8 mouse cellular contexts compared by ENCODE assay signal in the genomic region with DNA sequence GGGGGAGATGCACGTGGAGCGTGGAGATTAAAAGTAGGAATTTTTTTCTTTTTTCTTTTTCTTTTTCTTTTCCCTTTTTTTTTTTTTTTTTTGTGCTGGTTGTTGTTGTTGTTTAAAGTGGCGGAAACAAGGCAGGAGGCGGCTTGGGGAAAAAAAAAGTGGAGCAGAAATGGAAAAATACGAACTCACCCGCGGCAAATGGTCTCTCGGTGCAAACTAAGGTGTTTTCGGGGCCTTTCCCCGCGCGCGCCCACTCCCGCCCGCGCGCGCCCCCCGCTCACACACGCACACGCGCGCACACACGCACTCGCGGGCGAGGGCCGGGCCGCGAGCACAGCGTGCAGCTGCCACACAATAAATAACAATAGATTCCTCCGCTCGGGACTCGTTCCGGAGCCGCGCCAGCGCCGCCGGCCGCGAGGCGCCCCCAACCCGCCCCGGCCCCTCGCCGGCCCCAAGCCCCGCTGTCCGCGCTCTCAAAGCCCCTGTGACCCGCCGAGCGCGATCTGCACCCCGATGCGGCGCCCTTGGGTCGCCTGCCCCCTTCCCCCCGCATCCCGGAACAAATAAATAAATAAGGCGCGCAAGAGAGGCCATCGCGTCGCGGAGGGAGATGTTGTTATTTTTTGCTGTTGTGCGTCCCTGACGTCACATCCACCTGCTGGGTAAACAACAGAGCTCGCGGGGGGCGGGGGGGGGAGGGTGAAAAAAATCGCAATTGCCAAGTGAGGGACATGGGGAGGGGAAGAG. TPM values are rescaled to one million over a fixed set of nuclear protein-coding genes. Genes with fewer than 3 reads are reported as not detected.
DNase-seq lines count a peak whose midpoint lies in the region; ATAC-seq and TF ChIP-seq lines count a peak whose summit lies in the region.

A gene (minus strand): TSS at position 363 of the 750 bp plus-strand sequence.

- under 1% methylated on average over 68 of the region's 72 CpGs for WGBS in hindbrain, embryonic 11.5 days
- 1% methylated on average over 67 of the region's 72 CpGs for WGBS in lung, postnatal 0 days

- H3K27me3 ChIP-seq in hindbrain, embryonic 11.5 days (ENCODE audit: control insufficient read depth, insufficient read depth, low read length): no peaks in the 10 kb centered on the region
- no peaks in the 10 kb centered on the region for H3K27me3 ChIP-seq in lung, postnatal 0 days (replicated peaks; ENCODE audit: insufficient read depth, low read length)

- H3K9me3 ChIP-seq in hindbrain, embryonic 11.5 days (ENCODE audit: control insufficient read depth, low read length): no peaks in the 10 kb centered on the region
- H3K9me3 ChIP-seq in lung, postnatal 0 days (ENCODE audit: low read length): 0 out of 2 replicates have a peak, but pooled peaks cover 5% of the 10 kb centered on the region

- TF ChIP-seq EP300 in lung, postnatal 0 days (IDR thresholded peaks at IDR 0.05): peak; percentile 39; the same call in 1 of the 2 replicates

- peak within 1 kb of the TSS; percentile 96 for H3K27ac ChIP-seq in hindbrain, embryonic 11.5 days (ENCODE audit: low read depth, low read length)
- H3K27ac ChIP-seq in lung, postnatal 0 days (ENCODE audit: low read length): peak within 1 kb of the TSS; percentile 100

- 0 out of 2 replicates have a peak, but pooled peaks cover 3% of the 10 kb centered on the region for H3K4me1 ChIP-seq in hindbrain, embryonic 11.5 days (replicated peaks; ENCODE audit: control insufficient read depth, insufficient read depth, low read length)
- no peaks in the 10 kb centered on the region for H3K4me1 ChIP-seq in lung, postnatal 0 days (ENCODE audit: insufficient read depth, low read depth, low read length)

- peak; percentile 66 for ATAC-seq in hindbrain, embryonic 11.5 days (ENCODE audit: low FRiP score)
- peak; percentile 41 for ATAC-seq in lung, postnatal 0 days

- peak; percentile 64 for DNase-seq in MEL-GATA-1-ER (ENCODE audit: extremely low read depth, low read depth)
- DNase-seq in cerebellum, adult 9-10 months: peak; percentile 88
- DNase-seq in frontal cortex, postnatal 10 days (ENCODE audit: low spot score in 2 of 2): peak; percentile 54 to 68
- peak; percentile 88 for DNase-seq in hindbrain, embryonic 11.5 days (ENCODE audit: low spot score)
- DNase-seq in layer of hippocampus, adult 9-11 months: peak; percentile 81
- DNase-seq in lung, postnatal 0 days (ENCODE audit: low spot score): peak; percentile 87
- peak; percentile 43 for DNase-seq in ovary, postnatal 10 days (ENCODE audit: low spot score)
- peak; percentile 89 for DNase-seq in thymus, postnatal 0 days (ENCODE audit: low spot score)

- H3K4me3 ChIP-seq in hindbrain, embryonic 11.5 days (ENCODE audit: low read depth, low read length): peak within 1 kb of the TSS; percentile 82
- peak within 1 kb of the TSS; percentile 86 for H3K4me3 ChIP-seq in lung, postnatal 0 days (ENCODE audit: low read depth, low read length)

- TF ChIP-seq CTCF in lung, postnatal 0 days (IDR thresholded peaks at IDR 0.05): no peak

- peak within 1 kb of the TSS; percentile 97 for H3K4me2 ChIP-seq in hindbrain, embryonic 11.5 days (replicated peaks; ENCODE audit: low read depth, low read length)
- peak within 1 kb of the TSS; percentile 87 for H3K4me2 ChIP-seq in lung, postnatal 0 days (replicated peaks; ENCODE audit: low read depth, low read length)

- H3K9ac ChIP-seq in hindbrain, embryonic 11.5 days (ENCODE audit: low read depth, low read length): peak within 1 kb of the TSS; percentile 93
- peak within 1 kb of the TSS; percentile 99 for H3K9ac ChIP-seq in lung, postnatal 0 days (replicated peaks; ENCODE audit: low read depth)

- no peaks in the 10 kb centered on the region for H3K36me3 ChIP-seq in hindbrain, embryonic 11.5 days (ENCODE audit: control insufficient read depth, insufficient read depth, low read length)
- H3K36me3 ChIP-seq in lung, postnatal 0 days (ENCODE audit: insufficient read depth, low read length): no peaks in the 10 kb centered on the region

RNA-seq across cellular contexts. Expression of the gene that starts here (rescaled TPM):
- polyA plus RNA-seq in hindbrain, embryonic 11.5 days (2014; fragmentation: Nextera tagmentation; extraction: Ambion mirVana): 81.5 and 91.9 TPM in 2 replicates
- 113 and 121 TPM in 2 replicates for polyA plus RNA-seq in lung, postnatal 0 days (2015; fragmentation: Nextera tagmentation; extraction: Ambion mirVana)
- polyA plus RNA-seq in thymus, postnatal 0 days (2015; fragmentation: Nextera tagmentation; extraction: Ambion mirVana): 63.7 and 82.5 TPM in 2 replicates

Comparison
In these comparisons a context has a peak if more than half of its experiments do, and no peak if none do; other contexts are left out.
1. Peak in every context shown above with its lines: DNase-seq, ATAC-seq, H3K4me3 ChIP-seq and H3K27ac ChIP-seq.